Mouse (Mus musculus) hematopoietic multipotent progenitor cell, adult 10-12 weeks (in vitro differentiated cells): ENCODE measurements around the gene Vmn1r233. TPM values are rescaled to one million over a fixed set of nuclear protein-coding genes. Genes with fewer than 3 reads are reported as not detected.

ENCODE experiments used
- polyA plus RNA-seq: library from polyadenylated mRNA; stranded (reverse); fragments of >175 nt; gene quantifications from 2 replicates; pipeline ENCODE4 v1.2.3, GENCODE M21; 2012; ENCODE audit warnings: low replicate concordance

The Vmn1r233 gene
- polyA plus RNA-seq: not detected in 2 replicates

DNA sequence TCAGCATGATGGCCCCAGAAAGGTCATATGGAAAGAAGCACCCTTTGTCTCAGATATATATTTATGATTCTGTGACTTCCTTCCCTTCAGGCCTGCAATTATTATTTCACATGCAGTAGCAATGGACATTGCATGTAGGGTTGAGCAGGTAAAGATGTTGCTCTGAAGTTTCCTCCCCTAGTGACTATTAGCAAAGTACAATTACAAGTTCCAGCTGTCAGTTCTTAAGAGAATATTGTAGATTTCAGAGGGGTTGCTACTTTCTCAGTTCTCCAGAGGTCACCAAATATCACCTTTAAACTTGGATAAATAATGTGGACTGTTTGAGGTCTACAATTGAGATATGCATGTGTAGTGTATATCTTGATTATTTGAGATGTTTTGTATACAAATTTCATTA lies at the start of gene Vmn1r233:
TSS of gene Vmn1r233 (minus strand) at position 101 of the 400 bp plus-strand sequence.

DNA sequence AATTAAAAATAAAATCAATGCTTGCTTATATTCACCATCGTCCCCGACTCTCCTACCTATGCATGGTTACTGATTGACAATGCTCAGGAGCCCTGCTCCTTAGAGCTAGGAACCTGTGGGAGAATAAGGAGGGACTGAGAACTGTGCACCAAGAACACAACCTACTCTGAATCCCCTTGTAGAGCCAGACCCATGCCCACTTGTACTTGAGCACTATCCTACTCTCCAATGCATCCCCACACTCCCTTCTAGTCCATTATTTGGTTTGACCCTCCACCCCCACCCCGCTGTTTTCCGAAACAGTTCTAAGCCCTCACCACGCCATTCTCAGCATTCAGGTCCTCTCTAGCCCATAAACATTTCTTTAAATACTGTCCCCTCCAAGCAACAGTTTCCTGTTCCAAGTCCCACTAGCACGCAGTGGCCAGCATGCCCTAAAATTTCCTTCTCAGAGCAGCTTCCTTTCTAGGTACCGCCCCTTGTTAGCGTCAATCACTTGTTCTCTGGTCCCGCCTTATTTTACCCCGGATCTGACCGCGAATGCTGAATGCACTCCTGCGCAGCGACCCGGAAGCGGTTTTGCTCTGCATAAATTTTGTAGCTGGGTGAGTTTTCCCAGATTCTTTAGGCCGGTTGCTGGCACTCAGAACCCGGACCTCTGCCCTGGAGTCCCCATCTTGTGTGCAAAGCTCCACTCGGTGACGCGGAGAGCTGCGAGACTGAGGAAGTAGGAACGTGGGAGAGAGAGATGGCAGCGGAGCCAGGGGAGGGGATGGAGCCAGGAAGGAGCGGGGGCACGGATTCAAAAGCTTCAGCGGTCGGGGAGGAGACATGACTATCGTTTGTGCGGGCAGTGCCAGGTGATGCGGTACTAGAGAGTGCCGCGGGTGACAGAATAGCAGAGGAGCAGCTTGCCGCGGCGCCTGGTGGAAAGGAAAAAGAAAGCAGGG lies 12.4 kb upstream of the Vmn1r233 start, which contains the start of gene Zfp160:
TSS of gene Zfp160 (plus strand) at position 522 of the 950 bp plus-strand sequence.

DNA sequence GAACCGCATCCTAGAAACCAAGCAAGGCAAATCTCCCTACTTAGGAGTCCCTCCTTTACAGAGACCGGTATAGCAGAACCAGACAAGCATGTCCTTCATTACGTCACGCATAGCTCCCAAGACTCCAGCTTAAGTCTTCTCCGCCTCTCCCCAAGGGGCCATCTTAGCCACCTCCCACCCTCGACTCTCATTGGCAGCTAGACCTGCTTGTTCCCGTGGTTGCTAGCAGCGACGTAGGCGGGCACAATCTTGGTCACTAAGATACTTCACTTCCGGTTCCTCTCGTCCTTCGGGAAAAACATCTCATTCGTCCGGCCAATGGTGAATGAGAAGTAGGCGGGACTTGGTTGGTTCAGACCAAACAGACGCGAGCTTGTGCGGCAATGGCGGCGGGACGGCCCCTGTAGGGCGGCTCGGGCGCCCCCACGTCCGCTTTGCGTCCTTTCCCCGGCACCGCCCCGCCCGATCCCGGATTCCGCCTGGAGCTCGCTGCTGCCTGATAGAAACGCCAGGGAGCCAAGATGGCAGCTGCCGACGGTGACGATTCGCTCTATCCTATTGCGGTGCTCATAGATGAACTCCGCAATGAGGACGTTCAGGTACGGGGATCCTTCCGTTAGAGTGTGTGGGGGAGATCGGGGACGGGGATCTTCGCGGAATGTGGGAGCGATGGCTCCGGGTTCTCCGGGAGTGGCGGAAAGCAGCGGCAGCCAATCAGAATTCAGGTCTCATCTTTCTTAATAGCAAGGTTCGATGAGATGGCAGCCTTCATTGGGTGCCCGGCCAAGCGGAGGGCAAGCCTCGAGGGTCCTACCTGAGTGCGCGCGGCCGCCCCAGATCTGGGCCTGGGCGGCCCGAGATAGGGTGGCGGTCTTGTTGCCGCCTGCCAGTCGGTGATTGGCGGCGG lies 51.0 kb downstream of the Vmn1r233 start, which contains the start of gene Ppp2r1a:
TSS of gene Ppp2r1a (plus strand) at position 327 of the 907 bp plus-strand sequence.

Other genes starting within 250 kb of the Vmn1r233 start
- gene Vmn1r228, start 210.3 kb downstream of the Vmn1r233 start, polyA plus RNA-seq: not detected in 2 replicates
- gene Vmn1r229, start 184.9 kb downstream of the Vmn1r233 start, polyA plus RNA-seq: not detected in 2 replicates
- gene Vmn1r230, start 156.0 kb downstream of the Vmn1r233 start, polyA plus RNA-seq: not detected in 2 replicates
- gene Vmn1r231, start 91.4 kb downstream of the Vmn1r233 start, polyA plus RNA-seq: not detected in 2 replicates
- gene Vmn1r232, start 76.8 kb downstream of the Vmn1r233 start, polyA plus RNA-seq: not detected in 2 replicates
- gene Ppp2r1a, start 51.2 kb downstream of the Vmn1r233 start, polyA plus RNA-seq: 38.2 and 204 TPM in 2 replicates
- gene Zfp160, start 12.4 kb upstream of the Vmn1r233 start, polyA plus RNA-seq: 1.2 and 1.7 TPM in 2 replicates
- not detected in 2 replicates for gene Vmn1r234, start 229.6 kb upstream of the Vmn1r233 start, polyA plus RNA-seq